Mouse (Mus musculus) liver, embryonic 14.5 days (tissue): ENCODE measurements around the gene Trpv3. TPM values are rescaled to one million over a fixed set of nuclear protein-coding genes. Genes with fewer than 3 reads are reported as not detected.

Source experiments
- ATAC-seq: fragments of 200-750 bp; cut with Nextera tagmentation; 2 replicates; pipeline ENCODE4 v1.8.0; 2017; ENCODE audit warnings: moderate number of reproducible peaks, mild to moderate bottlenecking, moderate library complexity; ENCODE audit not compliant: insufficient read depth
- DNase-seq, 3 experiments: peaks; one replicate each; pipeline ENCODE4 v3.0.0-alpha.2; 2012 to 2013; ENCODE audit warnings: low read depth in 3 of 3, low spot score in 3 of 3
- H3K27ac ChIP-seq: fragments of 300-500 bp; sonication (generic); 2 replicates; pipeline ENCODE4 v1.5.1; 2014; ENCODE audit warnings: moderate library complexity, mild to moderate bottlenecking, control low read depth, inconsistent platforms
- H3K27me3 ChIP-seq: fragments of 300-500 bp; sonication (generic); 2 replicates; pipeline ENCODE4 v1.6.1; 2014; ENCODE audit warnings: mild to moderate bottlenecking, low read length, moderate library complexity; ENCODE audit not compliant: control insufficient read depth, insufficient read depth
- H3K36me3 ChIP-seq: fragments of 300-500 bp; sonication (generic); replicated peaks from 2 replicates; pipeline ENCODE4 v1.6.1; 2014; ENCODE audit warnings: low read depth; ENCODE audit not compliant: control insufficient read depth, insufficient read depth
- H3K4me1 ChIP-seq, 2 experiments: fragments of 200-500 bp in 1 of 2; fragments of 300-500 bp in 1 of 2; sonication (generic) in 1 of 2; replicated peaks; 2 replicates each; pipeline ENCODE4 v1.6.1; 2012 to 2014; ENCODE audit warnings: antibody characterized with exemption in 1 of 2, inconsistent platforms in 1 of 2, low read length in 1 of 2; ENCODE audit not compliant: control insufficient read depth in 2 of 2, insufficient read depth in 2 of 2
- H3K4me2 ChIP-seq: fragments of 300-500 bp; sonication (generic); 2 replicates; pipeline ENCODE4 v1.6.1; 2014; ENCODE audit warnings: low read depth, mild to moderate bottlenecking, control low read depth, moderate library complexity
- H3K4me3 ChIP-seq, 2 experiments: fragments of 200-500 bp in 1 of 2; fragments of 300-500 bp in 1 of 2; sonication (generic) in 1 of 2; 2 replicates each; pipeline ENCODE4 v1.5.1; 2012 to 2014; ENCODE audit warnings: low read depth in 2 of 2, low read length in 2 of 2, mild to moderate bottlenecking in 2 of 2, control low read depth in 1 of 2, inconsistent platforms in 1 of 2, moderate library complexity in 1 of 2; ENCODE audit not compliant: insufficient read depth in 1 of 2
- H3K9ac ChIP-seq: fragments of 300-500 bp; sonication (generic); replicated peaks from 2 replicates; pipeline ENCODE4 v1.6.1; 2014; ENCODE audit warnings: mild to moderate bottlenecking, control low read depth, moderate library complexity
- H3K9me3 ChIP-seq: fragments of 300-500 bp; sonication (generic); 2 replicates; pipeline ENCODE4 v1.6.1; 2016; ENCODE audit warnings: low read length, mixed read lengths; ENCODE audit not compliant: control insufficient read depth
- CTCF ChIP-seq: IDR thresholded peaks from 2 replicates; pipeline ENCODE4 v1.5.1; 2016; ENCODE audit warnings: antibody characterized with exemption, low read depth, control low read depth
- EP300 ChIP-seq: IDR thresholded peaks from 2 replicates; pipeline ENCODE4 v1.6.1; 2016; ENCODE audit warnings: antibody characterized with exemption, low read depth
- WGBS: fragments of 180-500 bp; shearing (Covaris S2); extraction: QIAGEN DNeasy Blood & Tissue Kit; methylation state at CpG from one replicate; pipeline ENCODE4 v1.1.7; 2014; ENCODE audit not compliant: insufficient replicate concordance; 5-methylcytosine and 5-hydroxymethylcytosine counted together
- polyA plus RNA-seq, 2 experiments: library from polyadenylated mRNA; depleted of rRNA in 1 of 2; stranded (reverse) in 1 of 2; unstranded in 1 of 2; fragments of >200 nt; fragmentation: Nextera tagmentation in 1 of 2; extraction: Ambion mirVana in 1 of 2; gene quantifications; 2 replicates each; pipeline versions ENCODE4 v1.2.1 to v1.2.3; 2012 to 2014

Gene Trpv3
- polyA plus RNA-seq, 2 experiments, result 0.01 to 0.03 TPM

GRCm38 (mm10) chr11:73258664-73259063 lies 8.5 kb upstream of the Trpv3 start:
- DNase-seq, result no peak

GRCm38 (mm10) chr11:73260457-73260856 lies 6.7 kb upstream of the Trpv3 start:
- WGBS, result 52% methylated on average over 3 of the region's 3 CpGs
- H3K4me1 ChIP-seq, result 0 out of 4 replicates have a peak, but pooled peaks cover 0 to 2% of the 10 kb centered on the region in 2 experiments
- no peak for DNase-seq

More at GRCm38 (mm10) chr11:73258664-73259063, 8.5 kb upstream of the Trpv3 start:
- no peak for TF ChIP-seq CTCF
- TF ChIP-seq EP300, result no peak
- no peak for ATAC-seq
- H3K4me2 ChIP-seq, result no peak overlapping the region
- no peaks in the 10 kb centered on the region for H3K9me3 ChIP-seq
- H3K9ac ChIP-seq, result no peak overlapping the region
- no peak overlapping the region for H3K4me3 ChIP-seq
- H3K4me1 ChIP-seq, result no peaks in the 10 kb centered on the region
- H3K27ac ChIP-seq, result no peak overlapping the region
- H3K27me3 ChIP-seq, result no peaks in the 10 kb centered on the region
- no peaks in the 10 kb centered on the region for H3K36me3 ChIP-seq

GRCm38 (mm10) chr11:73261385-73261784 lies 5.8 kb upstream of the Trpv3 start:
- 0 out of 4 replicates have a peak, but pooled peaks cover 0 to 2% of the 10 kb centered on the region in 2 experiments for H3K4me1 ChIP-seq
- TF ChIP-seq EP300 (no peak), CTCF (no peak)
- no peak overlapping the region for H3K9ac ChIP-seq
- no peak for DNase-seq
- no peaks in the 10 kb centered on the region for H3K36me3 ChIP-seq
- H3K27me3 ChIP-seq, result no peaks in the 10 kb centered on the region
- H3K4me2 ChIP-seq, result no peak overlapping the region
- H3K4me3 ChIP-seq, result no peak overlapping the region
- no peak overlapping the region for H3K27ac ChIP-seq
- ATAC-seq, result no peak
- 55% methylated on average over 1 of the region's 1 CpGs for WGBS
- H3K9me3 ChIP-seq, result no peaks in the 10 kb centered on the region

More at GRCm38 (mm10) chr11:73260457-73260856, 6.7 kb upstream of the Trpv3 start:
- ATAC-seq, result no peak
- H3K27ac ChIP-seq, result no peak overlapping the region
- H3K36me3 ChIP-seq, result no peaks in the 10 kb centered on the region
- no peak for TF ChIP-seq CTCF
- TF ChIP-seq EP300, result no peak
- H3K9me3 ChIP-seq, result no peaks in the 10 kb centered on the region
- no peak overlapping the region for H3K4me2 ChIP-seq
- H3K27me3 ChIP-seq, result no peaks in the 10 kb centered on the region
- no peak overlapping the region for H3K9ac ChIP-seq
- no peak overlapping the region for H3K4me3 ChIP-seq

- no peak overlapping the region for H3K9ac ChIP-seq
Observed at GRCm38 (mm10) chr11:73274821-73275220, 7.6 kb downstream of the Trpv3 start.

GRCm38 (mm10) chr11:73280710-73281109 lies 13.5 kb downstream of the Trpv3 start:
- Histone ChIP-seq H3K27me3 (no peaks in the 10 kb centered on the region), H3K27ac (no peak overlapping the region), H3K36me3 (no peaks in the 10 kb centered on the region), H3K4me3 (no peak overlapping the region), H3K9me3 (no peaks in the 10 kb centered on the region), H3K9ac (no peak overlapping the region), H3K4me2 (no peak overlapping the region), H3K4me1 (no peaks in the 10 kb centered on the region)
- 31% methylated on average over 5 of the region's 5 CpGs for WGBS
- ATAC-seq (no peak), DNase-seq (no peak)
- no peak for TF ChIP-seq EP300
- no peak for TF ChIP-seq CTCF

More at GRCm38 (mm10) chr11:73274821-73275220, 7.6 kb downstream of the Trpv3 start:
- Histone ChIP-seq H3K27ac (no peak overlapping the region), H3K4me3 (no peak overlapping the region), H3K27me3 (no peaks in the 10 kb centered on the region), H3K36me3 (no peaks in the 10 kb centered on the region), H3K9me3 (no peaks in the 10 kb centered on the region), H3K4me1 (no peaks in the 10 kb centered on the region), H3K4me2 (no peak overlapping the region)
- DNase-seq, result no peak
- WGBS, result 25% methylated on average over 2 of the region's 2 CpGs
- TF ChIP-seq EP300, result no peak
- no peak for ATAC-seq
